Mouse (Mus musculus) ES-Bruce4 (cell line): Measurements from ENCODE around the gene Hmga1b. TPM values are rescaled to one million over a fixed set of nuclear protein-coding genes. Genes with fewer than 3 reads are reported as not detected.
"Not testable (repeated sequence)": the region's sequence is repeated elsewhere in the genome, so short reads cannot be mapped to it uniquely, and the experiment has no call there.

Experiments used
- H3K27ac ChIP-seq: 2 replicates; pipeline ENCODE4 v1.5.1; 2012; ENCODE audit warnings: low read length, inconsistent platforms; ENCODE audit not compliant: insufficient read depth
- H3K27me3 ChIP-seq: 2 replicates; pipeline ENCODE4 v1.6.1; 2012; ENCODE audit warnings: mild to moderate bottlenecking, low read length, inconsistent platforms; ENCODE audit not compliant: control insufficient read depth, poor library complexity, insufficient read depth, severe bottlenecking
- H3K36me3 ChIP-seq: 2 replicates; pipeline ENCODE4 v1.6.1; 2012; ENCODE audit warnings: inconsistent platforms, mild to moderate bottlenecking, low read length, moderate library complexity; ENCODE audit not compliant: control insufficient read depth, poor library complexity, insufficient read depth, severe bottlenecking
- H3K4me1 ChIP-seq: one replicate; pipeline ENCODE4 v1.8.1; 2011; ENCODE audit warnings: low read length; ENCODE audit not compliant: control insufficient read depth, insufficient read depth
- H3K4me3 ChIP-seq: 2 replicates; pipeline ENCODE4 v1.5.1; 2011; ENCODE audit warnings: low read depth, mild to moderate bottlenecking, low read length
- H3K9ac ChIP-seq: 2 replicates; pipeline ENCODE4 v1.6.1; 2012; ENCODE audit warnings: low read depth, mild to moderate bottlenecking, inconsistent platforms; ENCODE audit not compliant: poor library complexity, severe bottlenecking
- H3K9me3 ChIP-seq: replicated peaks from 2 replicates; pipeline ENCODE4 v1.6.1; 2012; ENCODE audit warnings: mild to moderate bottlenecking, low read length, inconsistent platforms; ENCODE audit not compliant: control insufficient read depth, poor library complexity, insufficient read depth, severe bottlenecking
- CTCF ChIP-seq: IDR thresholded peaks from one replicate; pipeline ENCODE4 v1.8.1; 2011; ENCODE audit warnings: low read depth, low read length
- EP300 ChIP-seq: IDR thresholded peaks from 2 replicates; pipeline ENCODE4 v1.6.1; 2011; ENCODE audit warnings: low read depth, low read length; ENCODE audit not compliant: insufficient read depth
- POLR2A ChIP-seq: IDR thresholded peaks from one replicate; pipeline ENCODE4 v1.8.1; 2011; ENCODE audit warnings: low read length; ENCODE audit not compliant: insufficient read depth
- polyA plus RNA-seq: library from polyadenylated mRNA; stranded (reverse); fragments of >200 nt; gene quantifications from 2 replicates; pipeline ENCODE4 v1.2.4, GENCODE M21; 2011; ENCODE audit warnings: low read depth; ENCODE audit not compliant: missing spikeins, insufficient read depth, insufficient read length

Hmga1b gene
- 56.2 and 85.9 TPM in 2 replicates for polyA plus RNA-seq

DNA sequence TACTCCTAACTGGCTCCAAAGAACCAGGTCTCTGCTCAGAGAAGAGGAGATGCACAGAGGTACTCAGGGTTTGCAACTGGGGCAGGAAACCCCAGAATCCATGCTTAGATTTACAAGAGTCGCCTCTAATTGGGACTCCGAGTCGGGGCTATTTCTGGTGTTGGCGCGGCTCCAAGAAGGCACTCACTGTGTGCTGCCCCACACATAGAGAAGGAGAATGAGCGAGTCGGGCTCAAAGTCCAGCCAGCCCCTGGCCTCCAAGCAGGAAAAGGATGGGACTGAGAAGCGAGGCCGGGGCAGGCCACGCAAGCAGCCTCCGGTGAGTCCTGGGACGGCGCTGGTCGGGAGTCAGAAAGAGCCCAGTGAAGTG lies at the start of gene Hmga1b:
Hmga1b (plus strand) TSS at position 123 of the 370 bp plus-strand sequence.
- H3K36me3 ChIP-seq, H3K27ac ChIP-seq, H3K9ac ChIP-seq, H3K27me3 ChIP-seq, H3K4me1 ChIP-seq: not testable (repeated sequence)
- Histone ChIP-seq H3K9me3 (peaks cover 12% of the 10 kb centered on the region), H3K4me3 (peak within 1 kb of the TSS; percentile 39)

DNA sequence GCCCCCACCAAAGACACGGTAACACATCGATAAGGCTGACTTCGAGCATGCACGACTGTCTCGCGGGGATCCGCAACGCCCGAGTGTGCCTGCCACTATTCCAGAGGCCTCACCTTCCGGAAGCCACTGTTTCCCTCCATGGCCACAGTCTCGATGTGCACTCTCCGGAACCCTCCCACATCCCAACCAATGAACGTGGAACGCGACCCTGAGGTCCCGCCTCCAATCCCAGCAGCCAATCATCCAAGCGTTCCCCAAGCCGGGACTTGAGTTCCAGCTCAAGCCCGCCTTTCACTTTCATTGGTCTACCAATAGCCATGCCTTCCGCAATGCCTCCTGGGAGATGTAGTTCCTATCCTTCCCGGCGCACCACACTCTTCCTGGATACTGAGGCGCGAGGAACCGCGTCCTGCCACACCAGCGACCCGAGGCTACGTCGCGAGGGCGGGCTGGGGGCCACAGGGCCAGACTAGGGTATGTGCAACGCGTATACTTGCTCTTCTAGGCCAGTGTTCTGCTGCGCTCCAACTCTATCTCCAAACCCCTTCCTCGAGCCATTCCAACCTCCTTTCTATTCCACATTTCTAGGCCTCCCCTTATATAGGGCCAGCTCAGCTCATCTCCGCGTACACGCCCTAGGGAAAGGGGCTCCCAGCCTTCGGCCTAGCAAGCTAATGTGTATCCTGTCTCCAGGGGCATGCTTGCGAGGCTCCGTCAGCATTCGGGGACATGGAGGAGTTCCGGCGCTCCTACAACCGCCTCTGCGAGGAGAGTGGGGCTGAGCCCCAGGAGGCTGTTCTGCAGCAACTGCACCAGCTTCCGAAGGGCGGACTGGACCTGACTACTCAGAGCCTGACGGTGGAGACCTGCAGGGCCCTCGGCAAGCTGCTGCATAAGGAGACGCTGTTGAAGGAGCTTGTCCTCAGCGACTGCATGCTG lies 48.7 kb upstream of the Hmga1b start, which contains the start of the genes Cenpx and Lrrc45:
Cenpx (minus strand) TSS at position 159 of the 939 bp plus-strand sequence.
Lrrc45 (plus strand) TSS at position 346 of the 939 bp plus-strand sequence.
- Histone ChIP-seq H3K9me3 (no peaks in the 10 kb centered on the region), H3K9ac (peak within 1 kb of the TSS; percentile 62), H3K36me3 (peaks cover 3% of the 10 kb centered on the region; the same call in 1 of the 2 replicates), H3K4me1 (no peaks in the 10 kb centered on the region), H3K4me3 (peak within 1 kb of the TSS; percentile 87), H3K27me3 (no peaks in the 10 kb centered on the region), H3K27ac (no peak within 1 kb of the TSS)
- no peak for TF ChIP-seq EP300
- TF ChIP-seq CTCF: no peak
- TF ChIP-seq POLR2A: no peak

DNA sequence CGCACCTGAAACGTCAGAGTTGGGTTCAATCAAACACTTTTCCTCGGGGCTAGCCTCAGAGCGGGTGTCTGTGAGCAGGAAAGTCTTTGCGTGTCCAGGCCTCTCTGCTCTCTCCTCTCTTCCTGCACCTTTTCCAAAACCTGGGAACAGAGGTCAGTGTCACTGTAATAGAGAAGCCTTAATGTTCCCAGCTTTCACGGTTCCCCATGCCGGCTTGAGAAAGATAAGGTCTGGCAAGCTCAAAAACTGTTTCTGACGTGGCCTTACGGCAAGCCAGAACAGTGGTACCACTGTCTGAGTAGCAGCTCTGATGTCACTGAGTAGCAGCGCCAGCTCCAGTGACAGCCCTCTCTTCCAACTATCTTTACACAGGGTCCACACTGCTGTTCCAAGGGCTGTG lies 48.0 kb upstream of the Hmga1b start:
- no peaks in the 10 kb centered on the region for H3K4me1 ChIP-seq
- H3K36me3 ChIP-seq: peaks cover 3% of the 10 kb centered on the region; the same call in 1 of the 2 replicates
- H3K27me3 ChIP-seq: no peaks in the 10 kb centered on the region
- TF ChIP-seq CTCF: no peak
- no peak for TF ChIP-seq EP300
- H3K9me3 ChIP-seq: no peaks in the 10 kb centered on the region
- peak overlapping the region; percentile 69 for H3K4me3 ChIP-seq
- H3K27ac ChIP-seq: no peak overlapping the region
- 0 out of 2 replicates have a peak overlapping the region, but pooled peaks have one; percentile 32 for H3K9ac ChIP-seq

DNA sequence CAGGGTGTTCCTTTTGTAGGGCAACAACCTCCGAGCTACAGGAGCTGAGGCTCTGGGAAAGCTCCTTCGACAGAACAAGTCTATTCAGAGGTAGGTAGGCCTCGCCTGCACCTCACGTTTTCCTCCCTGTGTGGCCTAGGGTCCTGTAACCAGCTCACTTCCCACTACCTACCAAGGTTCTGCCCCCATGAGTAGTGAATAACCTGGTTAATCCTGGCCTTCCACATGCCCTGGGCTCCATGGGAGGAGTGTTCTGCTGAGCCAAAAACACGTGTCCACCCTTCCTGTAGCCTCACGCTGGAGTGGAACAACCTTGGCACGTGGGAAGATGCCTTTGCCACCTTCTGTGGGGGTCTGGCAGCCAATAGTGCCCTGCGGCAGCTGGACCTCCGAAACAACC lies 47.5 kb upstream of the Hmga1b start:
- no peak overlapping the region for H3K4me3 ChIP-seq
- no peaks in the 10 kb centered on the region for H3K4me1 ChIP-seq
- H3K27ac ChIP-seq: no peak overlapping the region
- TF ChIP-seq CTCF (no peak), POLR2A (no peak), EP300 (no peak)
- H3K9ac ChIP-seq: no peak overlapping the region
- no peaks in the 10 kb centered on the region for H3K27me3 ChIP-seq
- H3K36me3 ChIP-seq: peaks cover 3% of the 10 kb centered on the region; the same call in 1 of the 2 replicates
- no peaks in the 10 kb centered on the region for H3K9me3 ChIP-seq

DNA sequence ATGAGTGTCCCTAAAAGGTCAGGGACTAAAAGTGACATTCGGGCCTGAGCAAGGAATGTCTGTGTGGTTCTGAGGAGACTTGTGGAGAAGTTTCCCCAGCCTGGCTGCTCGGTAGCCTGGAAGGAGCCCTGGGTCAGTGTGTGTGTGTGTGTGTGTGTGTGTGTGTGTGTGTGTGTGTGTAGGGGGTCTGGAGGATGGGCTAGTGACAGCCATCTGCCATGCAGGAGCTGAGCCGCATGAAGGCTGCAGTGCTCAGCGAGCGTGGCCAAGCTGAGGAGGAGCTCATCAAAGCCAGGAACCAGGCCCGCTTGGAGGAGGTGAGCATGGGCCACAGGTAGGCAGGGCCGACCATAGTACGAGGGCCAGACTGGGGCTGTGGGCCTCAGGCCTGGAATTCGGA lies 43.4 kb upstream of the Hmga1b start:
- H3K27me3 ChIP-seq: no peaks in the 10 kb centered on the region
- TF ChIP-seq EP300 (no peak), POLR2A (no peak), CTCF (no peak)
- H3K36me3 ChIP-seq: no peaks in the 10 kb centered on the region
- H3K4me3 ChIP-seq: no peak overlapping the region
- H3K9me3 ChIP-seq: no peaks in the 10 kb centered on the region
- no peaks in the 10 kb centered on the region for H3K4me1 ChIP-seq
- H3K9ac ChIP-seq: no peak overlapping the region
- H3K27ac ChIP-seq: no peak overlapping the region

DNA sequence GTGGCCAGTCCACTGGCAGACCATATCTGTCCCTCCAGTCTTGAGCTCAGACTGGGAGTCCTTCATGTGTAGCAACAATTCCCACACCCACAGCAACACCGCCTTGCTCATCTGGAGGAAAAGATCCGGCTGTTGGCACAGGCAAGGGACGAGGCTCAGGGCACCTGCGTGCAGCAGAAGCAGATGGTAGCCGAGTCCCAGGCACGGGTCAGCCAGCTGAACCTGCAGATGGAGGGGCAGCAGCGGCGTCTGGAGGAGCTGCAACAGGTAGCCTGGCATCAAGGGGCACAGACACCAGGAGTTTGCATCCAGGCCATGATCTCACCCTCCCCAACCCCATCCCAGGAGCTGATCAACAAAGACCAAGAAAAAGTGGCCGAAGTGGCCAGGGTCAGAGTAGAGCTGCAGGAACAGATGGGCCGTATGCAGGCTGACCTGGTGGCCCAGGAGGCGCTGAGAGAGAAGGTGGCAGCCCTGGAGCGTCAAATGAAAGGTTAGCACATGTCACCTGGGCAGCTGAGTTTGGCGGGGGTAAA lies 42.7 kb upstream of the Hmga1b start:
- no peak overlapping the region for H3K4me3 ChIP-seq
- no peak overlapping the region for H3K9ac ChIP-seq
- H3K27ac ChIP-seq: no peak overlapping the region
- H3K27me3 ChIP-seq: no peaks in the 10 kb centered on the region
- H3K36me3 ChIP-seq: 0 out of 2 replicates have a peak, but pooled peaks cover under 1% of the 10 kb centered on the region
- no peaks in the 10 kb centered on the region for H3K4me1 ChIP-seq
- TF ChIP-seq POLR2A: no peak
- no peak for TF ChIP-seq CTCF
- TF ChIP-seq EP300: no peak
- no peaks in the 10 kb centered on the region for H3K9me3 ChIP-seq
